Comparison of ENCODE assay signal across 23 mouse cellular contexts in the genomic region with DNA sequence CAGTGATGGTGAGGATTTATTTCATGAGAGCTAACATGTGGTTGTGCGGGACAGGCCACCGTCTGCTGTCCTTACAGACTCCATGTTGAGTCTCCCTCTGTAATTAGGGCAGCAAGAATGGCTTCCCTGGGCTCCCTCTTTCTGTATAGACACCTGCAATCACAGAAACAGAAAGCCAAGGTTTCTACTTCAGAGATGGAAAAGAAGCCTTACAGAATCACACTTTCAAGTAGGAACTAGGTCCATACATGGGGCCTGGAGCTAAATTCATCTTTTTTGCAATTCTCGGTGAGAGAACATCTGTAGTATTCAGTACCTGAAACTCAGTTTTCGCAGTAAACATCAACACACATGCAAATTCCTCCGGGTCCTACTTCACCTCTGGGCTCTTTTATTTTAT. TPM values are rescaled to one million over a fixed set of nuclear protein-coding genes. Genes with fewer than 3 reads are reported as not detected.
DNase-seq lines count a peak whose midpoint lies in the region; ATAC-seq and TF ChIP-seq lines count a peak whose summit lies in the region.
"Had no signal": no experiment of that assay in that cellular context is flagged by ENCODE, and none has a peak within 500 bp of the region (broad histone marks: within the 10 kb centered on the region; RNA-seq: fewer than 3 reads in every experiment).

No protein-coding gene starts in this region.

- 79% methylated on average over 5 of the region's 5 CpGs for WGBS in spleen, adult 2 months
- WGBS in small intestine, adult 2 months = 90% methylated on average over 5 of the region's 5 CpGs
- 92% methylated on average over 5 of the region's 5 CpGs for WGBS in midbrain, embryonic 15.5 days

- H3K4me2 ChIP-seq in CH12.LX (ENCODE audit: insufficient read depth, low read depth, poor library complexity, severe bottlenecking) = no peak overlapping the region
- H3K4me2 ChIP-seq in midbrain, embryonic 15.5 days = no peak overlapping the region

- dilution Hi-C loops in CH12.LX (cut with MboI; ENCODE audit: extremely low pct_ligation_motif_present, extremely low pct_unique_long_range_greater_than_20kb, low sequenced_read_pairs) = no loop called here

- TF ChIP-seq RAD21 in CH12.LX (IDR thresholded peaks at IDR 0.05; ENCODE audit: low read depth, low read length) = no peak

- in situ Hi-C loops in CH12.LX (cut with MboI; ENCODE audit: low pct_ligation_motif_present, low pct_unique_long_range_greater_than_20kb, low sequenced_read_pairs) = no loop called here

- TF ChIP-seq CTCF in spleen, adult 2 months (IDR thresholded peaks at IDR 0.05; ENCODE audit: extremely low read depth, insufficient read depth, insufficient read length, insufficient replicate concordance) = no peak
- TF ChIP-seq CTCF in CH12.LX (conservative IDR thresholded peaks at IDR 0.05 in 1 of 2, IDR thresholded peaks at IDR 0.05 in 1 of 2; ENCODE audit: low read depth in 2 of 2, low read length in 2 of 2) = no peak
- no peak for TF ChIP-seq CTCF in small intestine, adult 2 months (IDR thresholded peaks at IDR 0.05; ENCODE audit: extremely low read depth, insufficient read length, insufficient replicate concordance, low read depth, low read length)

- no peak overlapping the region for H3K4me3 ChIP-seq in spleen, adult 2 months (ENCODE audit: extremely low read depth, insufficient read depth, insufficient read length)
- no peak overlapping the region for H3K4me3 ChIP-seq in CH12.LX (replicated peaks in 1 of 3; ENCODE audit: low read depth in 2 of 3, low read length in 2 of 3, poor library complexity in 1 of 3)
- H3K4me3 ChIP-seq in small intestine, adult 2 months (ENCODE audit: low read depth, low read length) = no peak overlapping the region
- H3K4me3 ChIP-seq in midbrain, embryonic 15.5 days = no peak overlapping the region

- peaks cover 5% of the 10 kb centered on the region; the same call in 1 of the 2 replicates for H3K79me2 ChIP-seq in CH12.LX (replicated peaks; ENCODE audit: control insufficient read depth, extremely low read depth, insufficient read depth, poor library complexity, severe bottlenecking)

- H3K36me3 ChIP-seq in spleen, adult 2 months (ENCODE audit: control insufficient read depth, insufficient read depth, low read length) = no peaks in the 10 kb centered on the region
- H3K36me3 ChIP-seq in CH12.LX (replicated peaks in 1 of 2; ENCODE audit: control insufficient read depth in 1 of 2, insufficient read depth in 1 of 2, low read length in 1 of 2) = peaks cover 0 to 6% of the 10 kb centered on the region in 2 experiments
- no peaks in the 10 kb centered on the region for H3K36me3 ChIP-seq in small intestine, adult 2 months (ENCODE audit: control insufficient read depth, insufficient read depth, low read length)
- no peaks in the 10 kb centered on the region for H3K36me3 ChIP-seq in midbrain, embryonic 15.5 days (replicated peaks)
- H3K36me3 ChIP-seq: G1E had no signal

- peaks cover 16% of the 10 kb centered on the region for H3K4me1 ChIP-seq in spleen, adult 2 months (ENCODE audit: control insufficient read depth, insufficient read depth, insufficient read length)
- peaks cover 27 to 92% of the 10 kb centered on the region in 2 experiments for H3K4me1 ChIP-seq in CH12.LX (ENCODE audit: control insufficient read depth in 1 of 2, insufficient read depth in 2 of 2)
- H3K4me1 ChIP-seq in small intestine, adult 2 months (ENCODE audit: control insufficient read depth, insufficient read depth, insufficient read length, low read length) = no peaks in the 10 kb centered on the region; the same call in 1 of the 2 replicates
- no peaks in the 10 kb centered on the region for H3K4me1 ChIP-seq in midbrain, embryonic 15.5 days

- intact Hi-C loops in left cerebral cortex, postnatal 14 days (cut with DNase I) = no loop called here

- no peaks in the 10 kb centered on the region for H3K9me3 ChIP-seq in CH12.LX (replicated peaks; ENCODE audit: low read length)
- no peaks in the 10 kb centered on the region for H3K9me3 ChIP-seq in midbrain, embryonic 15.5 days
- H3K9me3 ChIP-seq: G1E had no signal

- TF ChIP-seq EP300 in CH12.LX (IDR thresholded peaks at IDR 0.05; ENCODE audit: low read length) = peak; percentile 94

- H3K9ac ChIP-seq in CH12.LX (ENCODE audit: insufficient read depth, low read depth) = no peak overlapping the region
- H3K9ac ChIP-seq in midbrain, embryonic 15.5 days = no peak overlapping the region

- peak overlapping the region; percentile 59 for H3K27ac ChIP-seq in spleen, adult 2 months (ENCODE audit: insufficient read depth, low read length)
- peak overlapping the region; percentile 74 for H3K27ac ChIP-seq in CH12.LX (ENCODE audit: insufficient read depth, low read depth)
- H3K27ac ChIP-seq in small intestine, adult 2 months (ENCODE audit: insufficient read depth, low read depth, low read length) = 0 out of 2 replicates have a peak overlapping the region, but pooled peaks have one; percentile 40
- no peak overlapping the region for H3K27ac ChIP-seq in midbrain, embryonic 15.5 days

- no peak for DNase-seq in spleen, adult 2 months (ENCODE audit: low read depth in 1 of 2, low spot score in 2 of 2)
- DNase-seq in spleen, adult 12 weeks (ENCODE audit: low spot score) = no peak
- peak; percentile 59 for DNase-seq in A20 (ENCODE audit: low read depth, low spot score)
- DNase-seq in CH12.LX (ENCODE audit: extremely low read depth) = no peak
- DNase-seq in left cerebral cortex, postnatal 14 days (ENCODE audit: low spot score in 2 of 2) = no peak
- no peak for DNase-seq in lung, postnatal 4 days
- DNase-seq: adrenal gland, adult 2 months; adrenal gland, adult 8-10 months; adrenal gland, postnatal 10 days; adrenal gland, postnatal 14 days; adrenal gland, postnatal 25 days; adrenal gland, postnatal 36 days; B cell, adult 2 months; cerebellum, adult 11 months; cerebellum, adult 11-12 months; cerebellum, adult 18-20 months; cerebellum, adult 2 months had no signal

- no peak for TF ChIP-seq POLR2A in spleen, adult 2 months (IDR thresholded peaks at IDR 0.05; ENCODE audit: low read depth, low read length)
- no peak for TF ChIP-seq POLR2A in CH12.LX (IDR thresholded peaks at IDR 0.05; ENCODE audit: low read depth, low read length)
- no peak for TF ChIP-seq POLR2A in small intestine, adult 2 months (IDR thresholded peaks at IDR 0.05; ENCODE audit: low read depth, low read length)

- no peak for ATAC-seq in midbrain, embryonic 15.5 days (replicated peaks)
- ATAC-seq: activated CD4-positive, CD25-positive, alpha-beta regulatory T cell, adult 4 months; CD4-positive, CD25-positive, alpha-beta regulatory T cell, adult 4 months; Patski had no signal

- H3K27me3 ChIP-seq in spleen, adult 2 months (ENCODE audit: control insufficient read depth, insufficient read depth, low read length) = no peaks in the 10 kb centered on the region
- H3K27me3 ChIP-seq in CH12.LX (replicated peaks) = no peaks in the 10 kb centered on the region
- H3K27me3 ChIP-seq in small intestine, adult 2 months (ENCODE audit: control insufficient read depth, insufficient read depth, low read length) = no peaks in the 10 kb centered on the region
- H3K27me3 ChIP-seq in midbrain, embryonic 15.5 days (replicated peaks) = no peaks in the 10 kb centered on the region

TF ChIP-seq in CH12.LX, 34 proteins besides CTCF, POLR2A, EP300 and RAD21 (continues in another document):
- TF ChIP-seq UBTF (IDR thresholded peaks at IDR 0.05; ENCODE audit: low read depth, low read length) (no peak), CHD1 (IDR thresholded peaks at IDR 0.05; ENCODE audit: low read depth, low read length) (no peak), MAX (IDR thresholded peaks at IDR 0.05; ENCODE audit: low read length) (no peak), JUN (IDR thresholded peaks at IDR 0.05; ENCODE audit: insufficient read depth, low read depth, low read length) (no peak), MAZ (IDR thresholded peaks at IDR 0.05; ENCODE audit: low read depth, low read length) (no peak), NELFE (IDR thresholded peaks at IDR 0.05; ENCODE audit: low read depth, low read length) (no peak), POLR2AphosphoS2 (IDR thresholded peaks at IDR 0.05; ENCODE audit: low read depth, low read length) (no peak), ZMIZ1 (IDR thresholded peaks at IDR 0.05; ENCODE audit: low read depth, low read length) (no peak), HCFC1 (IDR thresholded peaks at IDR 0.05; ENCODE audit: low read depth, low read length) (no peak), KAT2A (IDR thresholded peaks at IDR 0.05; ENCODE audit: insufficient replicate concordance, low read length) (no peak), ELF1 (IDR thresholded peaks at IDR 0.05; ENCODE audit: low read depth, low read length) (no peak), MEF2A (IDR thresholded peaks at IDR 0.05; ENCODE audit: borderline replicate concordance, low read depth, low read length) (peak; percentile 84), ZC3H11A (IDR thresholded peaks at IDR 0.05; ENCODE audit: low read depth, low read length) (no peak), IRF4 (IDR thresholded peaks at IDR 0.05; ENCODE audit: low read depth, low read length) (peak; percentile 77), USF1 (IDR thresholded peaks at IDR 0.05; ENCODE audit: low read depth, low read length) (no peak), ZNF384 (IDR thresholded peaks at IDR 0.05; ENCODE audit: low read depth, low read length) (no peak), BHLHE40 (IDR thresholded peaks at IDR 0.05; ENCODE audit: low read depth, low read length) (no peak), NRF1 (IDR thresholded peaks at IDR 0.05; ENCODE audit: low read depth, low read length) (no peak), CHD2 (IDR thresholded peaks at IDR 0.05; ENCODE audit: low read length) (peak; percentile 49; the same call in 1 of the 2 replicates), PAX5 (IDR thresholded peaks at IDR 0.05; ENCODE audit: low read length) (no peak), GABPA (IDR thresholded peaks at IDR 0.05; ENCODE audit: insufficient replicate concordance, low read depth, low read length) (no peak), SIN3A (IDR thresholded peaks at IDR 0.05; ENCODE audit: low read length) (no peak; the same call in 1 of the 2 replicates), ETS1 (conservative IDR thresholded peaks at IDR 0.05; ENCODE audit: low read depth, low read length) (0 out of 2 replicates have a peak, but pooled peaks have one; percentile 20), USF2 (conservative IDR thresholded peaks at IDR 0.05; ENCODE audit: low read depth, low read length) (no peak), E2F4 (IDR thresholded peaks at IDR 0.05; ENCODE audit: insufficient replicate concordance, low read depth, low read length) (no peak)

RNA-seq across cellular contexts. Expression of a gene that starts 44.3 kb away (rescaled TPM):
- 12.7 and 15.1 TPM in 2 replicates for polyA plus RNA-seq in spleen, adult 2 months (2012; rRNA removed)
- 55.7 and 76.1 TPM in 2 replicates for total RNA-seq in CH12.LX (2012; rRNA removed)
- 61.8 and 65.1 TPM in 2 replicates for total RNA-seq in CH12.LX (2014; rRNA removed)
- 57.8 and 68.9 TPM in 2 replicates for polyA plus RNA-seq in CH12.LX (2012; ENCODE audit: insufficient read length, low read depth)
- polyA plus RNA-seq in small intestine, adult 2 months (2012; rRNA removed) = 7.3 and 12.9 TPM in 2 replicates
- 2.6 and 3.0 TPM in 2 replicates for polyA plus RNA-seq in midbrain, embryonic 15.5 days (2015; fragmentation: Nextera tagmentation; extraction: Ambion mirVana)
- 10 to 100 TPM; 10.9 to 13.5 TPM for total RNA-seq in left cerebral cortex, postnatal 14 days (2021)
